Mouse (Mus musculus) retina, adult 2 months (tissue): Measurements from ENCODE around the gene Znhit3.
"Not testable (repeated sequence)": the region's sequence is repeated elsewhere in the genome, so short reads cannot be mapped to it uniquely, and the experiment has no call there.

Source experiments
- DNase-seq: peaks from one replicate; pipeline ENCODE4 v3.0.0-alpha.2; 2012; ENCODE audit warnings: low read depth, low spot score

Znhit3 gene

DNA sequence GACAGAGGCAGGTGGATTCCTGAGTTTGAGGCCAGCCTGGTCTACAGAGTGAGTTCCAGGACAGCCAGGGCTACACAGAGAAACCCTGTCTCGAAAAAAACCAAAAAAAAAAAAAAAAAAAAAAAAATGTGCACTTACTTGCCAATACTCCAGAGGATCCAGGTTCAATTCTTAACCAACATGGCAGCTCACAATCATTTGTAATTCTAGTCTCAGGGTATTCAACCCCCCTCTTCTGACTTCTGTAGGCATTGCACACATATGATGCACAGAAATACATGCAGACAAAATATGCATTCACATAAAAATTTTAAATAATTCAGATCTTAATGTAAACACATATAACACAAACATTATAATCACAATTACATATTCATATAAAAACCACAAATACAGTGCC lies 40.1 kb downstream of the Znhit3 start:
- DNase-seq = not testable (repeated sequence)

DNA sequence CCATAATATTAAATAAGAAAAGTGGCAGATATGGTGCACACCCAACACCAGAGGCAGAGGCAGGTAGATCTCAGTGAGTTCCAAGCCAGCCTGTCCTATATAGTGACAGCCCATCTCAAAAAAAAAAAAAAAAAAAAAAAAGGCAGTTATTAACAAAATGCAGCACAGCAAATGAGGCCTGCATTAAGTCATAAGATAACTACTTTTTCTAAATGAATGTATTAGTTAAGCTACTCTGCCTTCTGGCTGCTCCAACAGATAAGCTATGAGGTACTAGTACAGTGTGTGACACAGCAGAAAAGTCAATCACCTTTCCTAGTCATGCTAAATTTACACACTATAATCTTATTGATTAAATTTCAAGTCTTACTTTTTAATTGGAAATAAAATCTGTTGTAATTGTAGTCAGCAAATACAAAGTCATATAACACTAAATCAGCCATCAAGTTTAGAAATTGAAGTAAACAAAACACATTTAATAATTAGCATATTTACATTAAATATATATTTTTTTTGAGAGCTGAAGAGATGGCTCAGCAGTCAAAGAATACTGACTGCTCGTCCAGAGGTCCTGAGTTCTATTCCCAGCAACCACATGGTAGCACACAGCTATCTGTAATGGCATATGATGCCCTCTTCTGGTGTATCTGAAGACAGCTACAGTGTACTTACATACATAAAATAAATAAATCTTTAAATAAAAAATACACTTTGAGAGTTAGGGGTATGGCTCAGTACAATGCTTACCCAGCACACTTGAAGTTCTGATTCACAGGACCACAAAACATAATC lies 42.9 kb downstream of the Znhit3 start:
- no peak for DNase-seq

DNA sequence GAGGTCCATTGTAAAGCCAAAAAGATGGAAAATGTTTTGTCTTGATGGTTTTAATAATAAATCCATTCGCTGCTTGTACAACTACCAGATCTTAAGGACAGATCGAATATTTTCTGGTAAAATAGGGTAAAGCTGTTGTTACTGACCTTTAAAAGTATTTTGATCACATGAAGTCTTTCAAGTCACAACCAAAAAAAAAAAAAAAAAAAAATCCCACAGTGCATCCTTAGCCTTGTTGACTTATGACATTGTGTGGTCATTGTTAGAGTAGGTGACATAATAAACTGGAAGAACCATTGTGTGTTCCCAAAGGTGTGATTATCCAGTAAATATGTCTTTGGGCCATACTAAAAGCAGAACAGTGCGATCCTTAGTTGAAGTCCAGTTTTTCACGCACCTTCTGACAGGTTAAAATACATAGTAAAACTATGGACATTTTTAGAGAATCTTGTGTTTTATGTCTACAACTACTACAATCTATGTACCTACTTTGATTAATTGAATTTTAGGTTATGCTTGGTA lies 44.6 kb downstream of the Znhit3 start:
- no peak for DNase-seq

DNA sequence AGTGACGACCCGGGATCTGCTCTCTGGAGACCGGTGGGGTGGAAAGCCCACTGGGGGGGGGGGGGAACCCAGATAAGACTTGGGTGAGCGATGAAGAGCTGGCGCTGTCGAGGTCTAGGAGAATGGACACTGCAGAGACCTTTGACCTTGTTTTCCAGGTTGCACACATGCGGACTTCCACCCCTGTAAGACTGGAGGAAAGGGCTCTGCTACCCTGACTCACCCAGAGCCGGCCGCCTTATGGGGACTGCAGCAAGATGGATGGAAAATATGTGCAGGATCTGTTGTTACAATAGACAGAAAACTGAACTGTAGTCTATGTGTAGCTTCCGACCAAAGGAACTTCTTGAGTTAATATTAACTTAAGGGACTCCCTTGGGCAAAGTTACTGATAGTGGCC lies 45.1 kb downstream of the Znhit3 start:
- DNase-seq = no peak

DNA sequence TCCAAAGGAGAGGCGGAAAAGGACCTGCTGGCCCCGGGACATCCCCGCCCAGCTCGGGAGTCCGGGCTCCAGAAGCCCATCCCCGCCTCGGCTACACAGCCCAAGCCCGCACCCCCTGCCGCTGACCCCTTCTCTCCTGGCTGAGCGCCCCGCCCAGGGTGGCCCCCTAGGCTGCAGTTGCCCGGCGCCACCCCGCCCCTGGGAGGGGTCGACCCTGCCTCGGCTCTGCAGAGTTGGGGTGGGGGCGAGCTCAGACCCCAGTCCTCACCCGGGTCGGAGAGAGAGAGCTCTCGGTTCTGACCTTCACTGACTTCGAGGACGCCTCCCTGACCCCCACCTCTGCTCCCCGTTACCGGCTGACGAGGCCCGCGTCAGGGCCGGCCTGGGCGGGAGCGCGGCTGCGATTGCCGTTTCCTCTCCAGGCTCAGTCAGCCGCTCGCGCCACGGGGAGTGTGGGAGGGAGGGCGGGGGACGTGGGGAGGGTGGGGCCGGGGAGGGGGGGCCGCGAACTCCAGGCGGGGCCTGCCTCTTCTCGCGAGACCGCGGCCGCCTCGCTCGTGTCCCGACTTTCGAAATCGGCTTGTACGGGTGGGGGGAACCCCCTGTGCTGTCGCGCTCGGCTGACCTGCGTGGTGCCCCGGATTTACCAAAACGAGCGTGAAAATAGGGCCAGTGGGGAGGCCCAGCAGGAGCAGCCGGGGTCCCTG lies 45.7 kb downstream of the Znhit3 start, which contains the start of gene Ggnbp2:
Gene Ggnbp2, minus strand, starts transcription at position 481 of the 707 bp plus-strand sequence.
- DNase-seq = peak; percentile 87

DNA sequence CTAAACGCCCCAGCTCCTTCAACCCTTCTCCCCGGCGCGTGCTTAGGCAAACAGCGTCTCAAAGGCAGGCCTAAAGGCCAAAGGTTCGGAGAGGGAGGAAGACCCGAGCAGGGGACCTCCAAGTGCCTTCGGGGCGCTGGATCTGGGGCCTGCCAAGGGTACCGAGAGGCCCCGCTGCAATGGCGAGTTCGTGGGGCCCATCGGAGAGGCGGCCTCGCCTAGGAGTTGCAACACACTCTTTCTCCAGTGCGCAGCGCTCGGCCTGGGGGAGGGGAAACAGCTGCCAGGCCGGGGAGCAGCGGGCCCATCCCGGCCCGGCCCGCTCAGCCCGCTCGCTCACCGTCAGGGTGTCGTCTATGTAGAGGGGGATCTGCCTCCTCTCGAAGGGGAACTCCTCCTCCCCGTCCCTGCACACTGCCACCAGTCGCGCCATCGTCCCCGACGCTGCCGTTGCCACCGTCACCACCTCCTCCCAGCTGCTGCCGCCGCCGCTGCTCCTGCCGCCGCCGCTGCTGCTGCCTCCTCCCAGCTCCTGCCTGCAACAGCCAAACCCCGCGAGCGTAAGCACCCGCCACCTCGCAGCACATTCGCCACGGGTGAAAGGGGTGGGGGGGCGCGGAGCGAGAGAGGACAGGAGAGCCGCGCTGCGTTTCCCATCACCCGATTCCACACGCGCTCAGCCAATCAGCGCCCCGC lies 46.5 kb downstream of the Znhit3 start:
- peak; percentile 92 for DNase-seq

DNA sequence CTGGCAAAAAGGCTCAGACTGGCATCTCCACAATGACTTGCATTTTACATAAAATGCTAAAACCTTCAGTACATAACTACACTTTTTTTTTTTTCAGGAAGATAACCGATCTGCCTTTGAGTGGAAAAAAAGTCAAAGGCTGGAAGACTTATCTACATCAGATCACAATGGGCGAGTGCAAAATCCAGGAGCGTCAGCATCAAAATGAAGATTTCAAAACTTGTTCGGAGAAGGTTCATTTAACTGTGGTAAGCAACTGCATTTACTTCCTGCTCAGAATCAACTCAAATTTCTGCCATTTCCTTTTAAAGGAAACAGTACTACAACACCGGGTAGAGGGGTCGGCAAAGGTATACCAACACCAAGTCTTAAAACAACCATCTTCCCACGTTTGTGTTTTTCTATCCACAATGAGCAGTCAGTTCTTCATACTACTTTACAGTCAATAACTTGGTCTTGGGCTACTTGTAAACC lies 47.3 kb downstream of the Znhit3 start:
- no peak for DNase-seq

DNA sequence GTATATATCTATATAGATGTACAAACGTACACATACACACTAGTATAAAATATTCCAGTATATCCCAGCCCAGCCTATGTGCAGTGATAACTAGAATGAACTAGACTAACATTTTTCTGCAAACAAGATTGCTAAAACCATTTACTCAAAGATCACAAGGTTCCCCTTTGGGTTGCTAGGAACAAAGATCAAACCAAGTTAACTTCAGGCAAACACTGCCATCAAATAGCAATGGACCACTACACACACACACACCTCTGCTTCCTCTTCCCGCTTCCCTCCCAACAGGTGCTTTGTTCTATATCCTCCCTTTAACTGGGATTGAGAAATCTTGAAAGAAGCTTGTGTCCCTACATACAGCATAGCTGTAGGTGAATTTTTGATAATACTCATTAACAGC lies 48.6 kb downstream of the Znhit3 start:
- DNase-seq = no peak

DNA sequence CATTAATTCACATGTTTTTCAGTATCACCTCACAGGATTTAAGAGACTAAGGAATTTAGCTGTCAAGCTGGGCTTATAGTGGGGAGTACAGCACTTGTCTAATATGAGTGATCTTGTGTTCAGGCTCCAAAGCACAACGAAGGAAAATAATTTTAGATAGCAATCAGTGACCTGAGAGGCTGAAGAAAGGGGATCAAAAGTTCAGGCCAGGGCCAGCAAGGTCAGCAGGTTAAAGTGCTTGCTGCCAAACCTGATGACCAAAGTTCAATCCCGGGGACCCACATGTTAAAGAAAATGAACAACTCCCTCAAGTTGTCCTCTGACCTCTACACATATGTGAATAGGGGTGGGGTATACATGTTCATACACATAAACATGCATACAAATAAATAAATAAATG lies 50.9 kb downstream of the Znhit3 start:
- DNase-seq = no peak
